Mouse (Mus musculus): ENCODE results near the gene Ttpal. TPM values are rescaled to one million over a fixed set of nuclear protein-coding genes. Genes with fewer than 3 reads are reported as not detected.

Gene Ttpal
- polyA plus RNA-seq, 1 experiment, result 11.0 TPM

- 91% methylated on average over 2 of the region's 2 CpGs for WGBS
- no peak for DNase-seq (ENCODE audit: low read depth, low spot score)
Measured at GRCm38 (mm10) chr2:163657486-163657885, 55.4 kb downstream of the Ttpal start.

- WGBS, result 1% methylated on average over 71 of the region's 71 CpGs
- DNase-seq (ENCODE audit: low read depth, low spot score), result no peak
Measured at GRCm38 (mm10) chr2:163657975-163658886, 56.1 kb downstream of the Ttpal start, which contains the start of gene Pkig. TSS of gene Pkig (plus strand) at chr2:163658386.

- DNase-seq (ENCODE audit: low read depth, low spot score), result no peak
- WGBS, result 2% methylated on average over 8 of the region's 8 CpGs
Measured at GRCm38 (mm10) chr2:163658941-163659340, 56.8 kb downstream of the Ttpal start.

DNA sequence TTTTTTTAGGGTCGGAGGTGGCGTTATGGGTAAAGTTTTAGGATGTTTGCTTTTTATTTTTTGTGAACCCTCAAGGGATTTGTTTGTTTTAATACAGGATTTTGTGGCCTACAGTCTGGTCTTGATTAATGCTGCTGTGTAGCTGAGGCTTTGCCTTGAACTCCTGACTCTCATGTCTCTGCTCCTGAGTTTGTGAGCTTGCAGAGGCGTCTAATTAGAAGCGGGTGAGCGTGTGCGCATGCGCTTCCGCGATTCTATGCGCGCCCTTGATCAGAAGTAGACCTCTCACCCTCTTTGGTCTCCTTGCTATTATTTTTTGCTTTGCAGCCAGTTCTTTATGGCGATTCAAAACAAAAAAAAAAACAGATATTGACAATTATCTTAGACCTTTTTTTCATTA is 57.3 kb downstream of the Ttpal start:
- DNase-seq (ENCODE audit: low read depth, low spot score), result no peak
- WGBS, result 67% methylated on average over 12 of the region's 12 CpGs

DNA sequence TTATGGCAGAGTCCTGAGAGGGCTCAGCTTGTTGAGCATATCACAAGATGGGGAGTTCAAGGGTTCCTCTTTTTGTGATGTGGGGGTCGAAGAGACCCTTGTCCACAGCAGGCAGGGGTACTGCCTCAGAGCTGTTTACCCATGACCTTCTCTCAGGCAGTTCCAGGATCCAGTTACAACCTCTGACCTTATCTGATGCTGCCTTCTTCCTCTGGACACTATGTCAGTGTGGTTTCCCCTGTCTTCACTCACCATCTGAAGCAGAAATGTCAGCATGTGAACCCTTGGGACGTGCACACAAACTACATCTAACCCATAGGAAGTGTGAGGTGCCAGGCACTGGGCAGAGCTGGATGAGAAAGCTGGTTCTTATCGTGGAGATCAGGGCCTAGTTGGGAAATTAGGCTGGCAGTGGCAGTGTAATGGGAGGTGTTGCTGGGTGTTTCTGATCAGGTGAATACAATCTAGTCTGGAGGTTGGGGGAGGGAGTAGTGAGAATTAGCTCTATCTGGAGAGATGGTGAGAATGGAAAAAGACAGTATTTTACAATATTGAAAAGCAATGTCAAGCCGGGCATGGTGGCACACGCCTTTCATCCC is 58.1 kb downstream of the Ttpal start:
- 68% methylated on average over 5 of the region's 5 CpGs for WGBS
- no peak for DNase-seq (ENCODE audit: low read depth, low spot score)

DNA sequence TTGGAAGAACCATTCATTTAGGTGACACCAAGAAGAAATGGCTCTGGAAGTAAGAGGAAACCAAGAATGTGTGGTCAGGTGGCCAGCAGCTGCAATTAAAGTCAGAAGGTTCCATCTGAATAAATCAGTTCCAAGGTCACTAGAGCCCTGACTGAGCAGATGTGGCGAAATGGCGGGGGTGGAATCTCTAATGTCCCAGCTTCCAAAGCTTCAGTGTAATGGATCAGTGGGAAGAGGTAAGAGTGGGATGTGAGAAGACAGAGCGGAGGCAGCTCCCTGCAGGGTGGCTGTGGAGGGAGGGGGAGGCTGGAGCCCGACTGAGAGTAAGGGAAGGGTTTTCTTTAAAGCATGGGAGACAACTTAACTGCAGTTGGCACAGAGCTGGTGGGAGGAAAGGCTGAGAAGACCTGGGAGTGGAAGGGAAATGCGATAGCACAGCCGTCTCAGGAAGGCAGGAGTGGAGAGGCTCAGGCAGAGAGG is 59.3 kb downstream of the Ttpal start:
- WGBS, result 24% methylated on average over 6 of the region's 6 CpGs
- no peak for DNase-seq (ENCODE audit: low read depth, low spot score)

DNA sequence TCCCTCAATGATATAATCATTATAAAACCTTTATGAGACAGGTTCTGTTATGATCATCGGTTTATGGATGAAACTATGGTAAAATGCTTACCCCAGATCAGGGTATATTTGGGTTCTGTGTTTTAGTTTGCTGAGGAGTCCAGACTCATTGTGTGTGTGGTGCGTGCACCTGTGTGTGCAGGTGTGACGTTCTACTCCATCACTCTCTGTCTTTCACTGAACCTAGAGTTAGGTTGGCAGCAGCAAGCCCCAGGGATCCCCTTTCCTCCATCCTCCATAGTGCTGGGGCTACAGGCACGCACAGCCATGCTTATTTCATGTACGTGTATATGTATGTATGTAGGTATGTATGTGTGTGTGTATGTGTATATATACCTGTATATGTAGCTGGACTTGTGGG is 60.0 kb downstream of the Ttpal start:
- WGBS, result 76% methylated on average over 5 of the region's 5 CpGs
- no peak for DNase-seq (ENCODE audit: low read depth, low spot score)

DNA sequence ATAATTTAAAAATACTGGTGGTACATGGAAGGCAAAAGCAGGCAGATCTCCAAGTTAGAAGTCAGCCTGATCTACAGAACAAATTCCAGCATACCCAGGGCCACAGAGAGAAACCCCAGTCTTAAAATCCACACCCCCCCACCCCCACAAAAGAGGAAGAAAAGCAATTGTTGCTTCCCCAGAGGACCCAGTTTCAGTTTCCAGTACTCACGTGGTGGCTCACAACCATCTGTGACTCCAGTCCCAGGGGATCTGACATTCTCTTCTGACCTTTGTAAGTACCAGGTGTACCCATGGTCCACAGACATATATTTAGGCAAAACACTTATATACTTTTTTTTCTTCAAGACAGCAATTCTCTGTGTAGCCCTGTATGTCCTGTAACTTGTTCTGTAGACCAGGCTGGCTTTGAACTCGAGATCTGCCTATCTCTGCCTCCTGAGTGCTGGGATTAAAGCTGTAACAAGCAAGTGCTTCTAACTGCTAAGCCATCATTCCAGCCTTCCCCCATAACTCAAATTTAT is 60.6 kb downstream of the Ttpal start:
- 59% methylated on average over 2 of the region's 2 CpGs for whole genome bisulfite sequencing
- DNase-seq (ENCODE audit: low read depth, low spot score), result no peak

DNA sequence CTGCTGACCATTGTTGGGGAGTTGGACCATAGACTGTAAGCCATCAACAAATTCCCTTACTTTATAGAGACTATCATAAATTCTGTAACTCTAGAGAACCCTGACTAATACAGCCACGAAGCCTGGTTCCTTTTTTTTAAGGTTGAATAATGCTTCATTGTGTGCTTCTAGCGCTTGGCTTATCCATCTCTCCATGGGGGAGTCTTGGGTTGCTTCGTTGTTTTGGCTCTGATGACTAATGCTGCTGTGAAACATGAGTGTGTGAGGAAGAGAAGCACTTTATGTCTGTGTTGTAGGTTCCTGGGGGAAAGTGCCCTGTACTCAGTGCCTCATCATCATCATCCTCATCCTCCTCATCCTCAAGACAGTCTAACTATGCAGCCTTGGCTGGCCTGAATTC is 61.8 kb downstream of the Ttpal start:
- DNase-seq (ENCODE audit: low read depth, low spot score), result no peak
- 34% methylated on average over 3 of the region's 3 CpGs for WGBS

DNA sequence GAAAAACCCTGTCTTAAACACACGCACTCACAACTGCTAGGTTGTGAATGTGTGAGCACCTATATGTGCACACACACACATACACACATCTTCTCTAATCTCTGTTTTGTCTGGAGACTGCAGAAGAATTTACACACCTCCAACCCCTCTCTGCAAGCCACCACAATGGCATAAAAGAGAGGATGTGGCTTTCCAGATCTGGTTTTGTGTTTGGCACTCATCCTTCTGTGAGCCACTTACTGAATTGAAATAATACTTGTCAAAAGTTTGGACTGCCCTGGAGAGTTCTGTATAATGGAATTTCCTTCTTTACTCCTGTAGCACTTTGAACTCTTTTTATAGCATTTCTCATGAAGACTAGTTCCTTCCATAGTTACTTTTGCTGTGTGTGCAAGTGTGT is 64.9 kb downstream of the Ttpal start:
- 82% methylated on average over 1 of the region's 1 CpGs for WGBS
- DNase-seq (ENCODE audit: low read depth, low spot score), result no peak

Other genes starting within 250 kb of the Ttpal start
- gene Jph2, start 204.3 kb upstream of the Ttpal start, polyA plus RNA-seq (2012; rRNA removed), result 17.8 and 18.1 TPM in 2 replicates
- 19.8 and 22.8 TPM in 2 replicates for gene Oser1, start 177.6 kb upstream of the Ttpal start, polyA plus RNA-seq (2012; rRNA removed)
- 0.86 and 1.9 TPM in 2 replicates for gene Gdap1l1, start 163.8 kb upstream of the Ttpal start, polyA plus RNA-seq (2012; rRNA removed)
- 6.3 and 6.6 TPM in 2 replicates for gene Fitm2, start 129.7 kb upstream of the Ttpal start, polyA plus RNA-seq (2012; rRNA removed)
- 3.2 and 4.6 TPM in 2 replicates for gene R3hdml, start 110.0 kb upstream of the Ttpal start, polyA plus RNA-seq (2012; rRNA removed)
- 330 and 464 TPM in 2 replicates for gene Hnf4a, start 95.5 kb upstream of the Ttpal start, polyA plus RNA-seq (2012; rRNA removed)
- 292 and 419 TPM in 2 replicates for gene Serinc3, start 42.8 kb downstream of the Ttpal start, polyA plus RNA-seq (2012; rRNA removed)
- gene Pkig, start 56.1 kb downstream of the Ttpal start, polyA plus RNA-seq (2012; rRNA removed), result 107 TPM in 2 replicates
- gene Ada, start 147.9 kb downstream of the Ttpal start, polyA plus RNA-seq (2012; rRNA removed), result 113 and 304 TPM in 2 replicates
- 0.46 and 0.99 TPM in 2 replicates for gene Ccn5, start 218.5 kb downstream of the Ttpal start, polyA plus RNA-seq (2012; rRNA removed)

Measured in large intestine, adult 2 months (tissue).